Mouse (Mus musculus): Measurements from ENCODE around the gene Agt.

Agt gene

GRCm38 (mm10) chr8:124569593-124569992 lies at the start of gene Agt:
Gene Agt (minus strand): TSS chr8:124569706.
- H3K36me3 ChIP-seq (ENCODE audit: control insufficient read depth, insufficient read depth, low read length, poor library complexity, severe bottlenecking): no peaks in the 10 kb centered on the region
- DNase-seq (ENCODE audit: low read depth, low spot score): no peak

GRCm38 (mm10) chr8:124618252-124618651 lies 48.7 kb upstream of the Agt start:
- DNase-seq (ENCODE audit: low read depth, low spot score): no peak
- no peaks in the 10 kb centered on the region for H3K27me3 ChIP-seq (ENCODE audit: control insufficient read depth, insufficient read depth, low read length, poor library complexity, severe bottlenecking)
- no peaks in the 10 kb centered on the region for H3K36me3 ChIP-seq (ENCODE audit: control insufficient read depth, insufficient read depth, low read length, poor library complexity, severe bottlenecking)

More at GRCm38 (mm10) chr8:124569593-124569992, at the start of gene Agt:
- no peaks in the 10 kb centered on the region for H3K27me3 ChIP-seq (ENCODE audit: control insufficient read depth, insufficient read depth, low read length, poor library complexity, severe bottlenecking)

- H3K36me3 ChIP-seq (ENCODE audit: control insufficient read depth, insufficient read depth, low read length, poor library complexity, severe bottlenecking): no peaks in the 10 kb centered on the region
- DNase-seq (ENCODE audit: low read depth, low spot score): peak; percentile 70
- no peaks in the 10 kb centered on the region for H3K27me3 ChIP-seq (ENCODE audit: control insufficient read depth, insufficient read depth, low read length, poor library complexity, severe bottlenecking)
These were observed 47.9 kb upstream of the Agt start for GRCm38 (mm10) chr8:124617266-124617869.

GRCm38 (mm10) chr8:124614325-124614724 lies 44.8 kb upstream of the Agt start:
- no peaks in the 10 kb centered on the region for H3K27me3 ChIP-seq (ENCODE audit: control insufficient read depth, insufficient read depth, low read length, poor library complexity, severe bottlenecking)
- DNase-seq (ENCODE audit: low read depth, low spot score): no peak
- no peaks in the 10 kb centered on the region for H3K36me3 ChIP-seq (ENCODE audit: control insufficient read depth, insufficient read depth, low read length, poor library complexity, severe bottlenecking)

GRCm38 (mm10) chr8:124608972-124609353 lies 39.5 kb upstream of the Agt start:
- DNase-seq (ENCODE audit: low read depth, low spot score): no peak
- Histone ChIP-seq H3K27me3 (ENCODE audit: control insufficient read depth, insufficient read depth, low read length, poor library complexity, severe bottlenecking) (no peaks in the 10 kb centered on the region), H3K36me3 (ENCODE audit: control insufficient read depth, insufficient read depth, low read length, poor library complexity, severe bottlenecking) (no peaks in the 10 kb centered on the region)

GRCm38 (mm10) chr8:124608239-124608971 lies 38.9 kb upstream of the Agt start:
- peak; percentile 17 for DNase-seq (ENCODE audit: low read depth, low spot score)
- Histone ChIP-seq H3K27me3 (ENCODE audit: control insufficient read depth, insufficient read depth, low read length, poor library complexity, severe bottlenecking) (no peaks in the 10 kb centered on the region), H3K36me3 (ENCODE audit: control insufficient read depth, insufficient read depth, low read length, poor library complexity, severe bottlenecking) (no peaks in the 10 kb centered on the region)

- no peaks in the 10 kb centered on the region for H3K36me3 ChIP-seq (ENCODE audit: control insufficient read depth, insufficient read depth, low read length, poor library complexity, severe bottlenecking)
- no peaks in the 10 kb centered on the region for H3K27me3 ChIP-seq (ENCODE audit: control insufficient read depth, insufficient read depth, low read length, poor library complexity, severe bottlenecking)
- DNase-seq (ENCODE audit: low read depth, low spot score): no peak
These were observed 34.6 kb upstream of the Agt start for GRCm38 (mm10) chr8:124604066-124604465.

- no peaks in the 10 kb centered on the region for H3K36me3 ChIP-seq (ENCODE audit: control insufficient read depth, insufficient read depth, low read length, poor library complexity, severe bottlenecking)
- no peak for DNase-seq (ENCODE audit: low read depth, low spot score)
- no peaks in the 10 kb centered on the region for H3K27me3 ChIP-seq (ENCODE audit: control insufficient read depth, insufficient read depth, low read length, poor library complexity, severe bottlenecking)
These were observed 19.9 kb upstream of the Agt start for GRCm38 (mm10) chr8:124589393-124589792.

GRCm38 (mm10) chr8:124586556-124586955 lies 17.1 kb upstream of the Agt start:
- DNase-seq (ENCODE audit: low read depth, low spot score): no peak
- Histone ChIP-seq H3K27me3 (ENCODE audit: control insufficient read depth, insufficient read depth, low read length, poor library complexity, severe bottlenecking) (no peaks in the 10 kb centered on the region), H3K36me3 (ENCODE audit: control insufficient read depth, insufficient read depth, low read length, poor library complexity, severe bottlenecking) (no peaks in the 10 kb centered on the region)

GRCm38 (mm10) chr8:124585718-124586425 lies 16.4 kb upstream of the Agt start:
- Histone ChIP-seq H3K36me3 (ENCODE audit: control insufficient read depth, insufficient read depth, low read length, poor library complexity, severe bottlenecking) (no peaks in the 10 kb centered on the region), H3K27me3 (ENCODE audit: control insufficient read depth, insufficient read depth, low read length, poor library complexity, severe bottlenecking) (no peaks in the 10 kb centered on the region)
- DNase-seq (ENCODE audit: low read depth, low spot score): no peak

- Histone ChIP-seq H3K36me3 (ENCODE audit: control insufficient read depth, insufficient read depth, low read length, poor library complexity, severe bottlenecking) (no peaks in the 10 kb centered on the region), H3K27me3 (ENCODE audit: control insufficient read depth, insufficient read depth, low read length, poor library complexity, severe bottlenecking) (no peaks in the 10 kb centered on the region)
- DNase-seq (ENCODE audit: low read depth, low spot score): no peak
These were observed 7.2 kb upstream of the Agt start for GRCm38 (mm10) chr8:124576751-124577150.

GRCm38 (mm10) chr8:124575811-124576210 lies 6.3 kb upstream of the Agt start, which contains the start of gene Capn9:
Gene Capn9 (plus strand): TSS chr8:124576111.
- DNase-seq (ENCODE audit: low read depth, low spot score): no peak
- Histone ChIP-seq H3K27me3 (ENCODE audit: control insufficient read depth, insufficient read depth, low read length, poor library complexity, severe bottlenecking) (no peaks in the 10 kb centered on the region), H3K36me3 (ENCODE audit: control insufficient read depth, insufficient read depth, low read length, poor library complexity, severe bottlenecking) (no peaks in the 10 kb centered on the region)

- no peaks in the 10 kb centered on the region for H3K27me3 ChIP-seq (ENCODE audit: control insufficient read depth, insufficient read depth, low read length, poor library complexity, severe bottlenecking)
- H3K36me3 ChIP-seq (ENCODE audit: control insufficient read depth, insufficient read depth, low read length, poor library complexity, severe bottlenecking): no peaks in the 10 kb centered on the region
- peak; percentile 82 for DNase-seq (ENCODE audit: low read depth, low spot score)
These were observed 4.2 kb upstream of the Agt start for GRCm38 (mm10) chr8:124573552-124574340.

- H3K27me3 ChIP-seq (ENCODE audit: control insufficient read depth, insufficient read depth, low read length, poor library complexity, severe bottlenecking): no peaks in the 10 kb centered on the region
- no peak for DNase-seq (ENCODE audit: low read depth, low spot score)
- no peaks in the 10 kb centered on the region for H3K36me3 ChIP-seq (ENCODE audit: control insufficient read depth, insufficient read depth, low read length, poor library complexity, severe bottlenecking)
These were observed 2.9 kb upstream of the Agt start for GRCm38 (mm10) chr8:124572430-124572775.
